Mouse (Mus musculus) kidney, adult 8-10 months (tissue): ENCODE results near the gene Olfr1418.
"Not testable (repeated sequence)": the region's sequence is repeated elsewhere in the genome, so short reads cannot be mapped to it uniquely, and the experiment has no call there.

Experiments
- DNase-seq, 2 experiments: peaks; one replicate each; pipeline ENCODE4 v3.0.0; 2022

Olfr1418 gene

DNA sequence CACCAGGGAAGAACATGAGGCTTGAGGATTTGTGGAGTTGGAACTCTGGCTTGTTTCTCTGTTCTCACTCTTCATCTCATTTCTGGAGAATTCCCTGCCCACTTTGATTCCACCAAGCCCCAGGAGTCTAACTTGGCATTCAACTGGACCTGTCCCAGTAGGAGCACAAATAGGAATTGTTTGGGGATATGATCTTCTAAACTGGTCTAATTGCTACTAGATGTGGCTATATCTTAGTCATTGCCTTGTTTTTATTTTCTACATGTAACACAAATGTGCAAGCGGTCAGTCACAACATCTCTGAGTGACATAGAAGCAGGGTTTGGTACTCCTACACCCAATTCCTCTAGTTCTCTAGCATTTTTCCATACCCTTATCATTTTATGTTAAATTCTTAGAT lies at the start of gene Olfr1418:
Olfr1418 (minus strand) TSS at position 101 of the 400 bp plus-strand sequence.
- no peak for DNase-seq

DNA sequence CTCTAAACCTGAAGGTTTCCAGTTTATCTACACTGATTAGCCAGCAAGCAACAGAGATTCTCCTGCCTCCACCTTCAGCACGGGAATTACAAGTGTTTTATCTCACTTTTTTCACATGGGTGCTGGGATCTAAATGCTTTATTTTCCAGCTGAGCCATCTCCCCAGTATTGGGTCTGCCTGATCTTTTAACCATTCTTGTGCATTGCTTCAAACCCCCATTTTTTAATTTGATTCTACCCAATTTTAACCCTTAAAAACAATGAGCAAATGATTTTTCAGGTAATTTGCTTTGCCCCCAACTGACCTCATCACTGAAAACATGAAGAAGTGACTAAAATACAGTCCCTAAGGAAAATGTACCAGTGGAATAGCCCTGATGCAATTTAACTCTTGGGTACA lies 25.4 kb upstream of the Olfr1418 start, which contains the start of gene Olfr1420:
Olfr1420 (plus strand) TSS at position 301 of the 400 bp plus-strand sequence.
- no peak for DNase-seq

DNA sequence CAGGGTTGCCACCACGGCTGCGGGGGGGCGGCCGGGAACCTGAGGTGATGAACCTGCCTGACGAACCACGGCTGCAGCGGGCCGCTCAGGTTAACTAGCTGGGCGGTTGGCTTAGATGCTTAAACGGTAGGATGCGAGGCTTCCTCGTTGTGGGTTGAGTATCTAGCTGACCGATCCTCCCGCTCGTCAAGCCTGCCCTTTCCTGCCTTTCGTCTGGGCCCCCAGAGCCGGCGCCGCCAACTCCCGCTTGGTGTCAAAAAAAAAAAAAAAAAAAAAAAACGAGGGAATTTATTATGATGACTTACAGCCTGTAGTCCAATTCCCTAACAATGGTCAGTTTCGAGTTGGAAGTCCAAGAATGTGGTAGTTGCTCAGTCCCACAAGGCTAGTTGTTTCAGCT lies 17.5 kb upstream of the Olfr1418 start:
- not testable (repeated sequence) for DNase-seq

DNA sequence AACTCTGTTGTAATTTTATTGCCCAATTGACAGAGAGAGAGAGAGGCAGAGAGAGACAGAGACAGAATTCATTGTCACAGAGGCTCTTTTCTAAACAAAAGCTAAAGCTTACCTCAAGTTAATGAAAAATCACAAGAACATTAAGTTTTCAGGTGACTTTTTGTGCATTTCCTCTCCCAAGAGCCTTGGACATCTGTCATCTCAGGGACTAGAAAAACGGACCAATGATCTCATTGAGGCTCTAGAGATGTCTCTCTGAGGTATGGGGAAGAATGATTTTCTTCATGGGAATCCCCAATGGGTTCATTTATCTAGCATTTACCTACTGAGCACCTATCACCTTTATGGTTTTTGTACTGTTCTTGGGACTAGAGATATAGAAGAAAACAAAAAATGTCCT lies 14.1 kb upstream of the Olfr1418 start, which contains the start of gene Olfr1419:
Olfr1419 (minus strand) TSS at position 101 of the 400 bp plus-strand sequence.
- DNase-seq: no peak

DNA sequence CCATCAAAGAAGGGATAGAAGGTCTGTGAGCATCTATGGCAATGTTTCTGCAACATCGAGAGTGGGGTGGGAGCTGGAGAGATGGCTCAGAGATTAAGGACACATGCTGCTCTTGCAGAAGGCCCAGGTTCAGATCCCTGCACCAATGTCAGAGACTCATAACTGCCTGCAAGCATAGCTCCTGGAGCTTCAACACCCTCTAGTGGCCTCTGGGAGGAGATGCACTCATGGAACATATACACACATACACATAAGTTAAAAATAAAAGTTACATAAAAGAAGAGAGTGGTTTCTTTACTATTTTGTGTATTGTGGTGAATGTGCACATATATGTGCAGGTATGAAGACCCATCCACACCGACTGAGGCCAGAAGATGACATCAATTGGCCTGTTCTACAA lies 7.0 kb upstream of the Olfr1418 start:
- DNase-seq: no peak

DNA sequence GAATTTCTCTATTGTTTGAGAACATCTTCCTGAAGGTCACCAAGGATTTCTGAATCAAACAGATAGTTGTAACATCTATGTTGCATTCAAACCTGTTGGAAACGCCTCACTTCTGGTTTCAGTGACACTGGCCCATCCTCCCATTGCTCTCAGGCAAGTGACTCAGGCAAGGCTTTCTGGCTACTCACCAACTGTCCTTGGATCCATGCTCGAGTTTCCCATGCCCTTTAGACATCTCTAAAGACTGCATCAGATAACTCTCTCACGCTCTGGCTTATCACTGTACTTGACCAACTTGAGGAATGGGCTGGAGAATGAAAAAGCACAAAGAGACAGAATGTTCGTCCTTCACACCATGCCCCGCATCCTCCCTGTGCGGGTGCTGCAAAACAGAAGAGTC lies 4.4 kb downstream of the Olfr1418 start:
- DNase-seq: no peak

DNA sequence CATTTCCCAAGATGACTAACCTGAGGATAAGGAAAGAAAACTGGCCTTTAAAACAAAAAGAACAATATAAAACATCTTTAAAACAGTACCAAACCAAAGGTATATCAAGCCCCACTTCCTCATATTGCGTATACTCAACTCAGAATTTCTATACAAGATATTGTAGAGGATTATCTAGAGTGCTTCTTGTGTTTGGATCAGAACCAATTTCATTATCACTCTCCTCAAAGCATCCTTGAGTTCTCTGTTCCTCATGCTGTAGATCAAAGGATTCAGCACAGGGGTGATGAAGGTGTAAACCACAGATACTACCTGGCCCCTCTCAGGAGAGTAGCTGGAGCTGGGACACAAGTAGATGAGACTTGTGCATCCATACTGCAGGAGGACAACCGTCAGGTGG lies 6.0 kb downstream of the Olfr1418 start:
- DNase-seq: no peak

DNA sequence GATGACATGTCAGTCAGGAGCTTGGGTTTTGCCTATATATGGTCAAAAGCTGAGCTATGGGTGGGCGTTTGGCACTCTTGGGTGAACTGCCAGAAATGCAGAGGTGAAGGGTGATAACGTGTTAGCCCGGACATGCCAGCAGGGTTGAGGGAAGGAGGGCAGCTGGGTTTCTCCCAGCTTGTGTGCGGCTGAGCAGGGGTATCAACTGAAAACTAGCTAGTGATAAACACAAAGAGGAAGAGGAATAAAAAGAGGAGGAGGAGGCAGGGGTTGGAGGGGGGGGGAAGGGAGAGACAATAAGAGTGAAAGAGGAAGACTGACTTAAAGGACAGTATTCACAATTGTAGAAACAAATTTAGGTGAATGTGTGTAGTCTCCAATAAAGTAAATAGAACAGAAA lies 8.2 kb downstream of the Olfr1418 start:
- DNase-seq: no peak

DNA sequence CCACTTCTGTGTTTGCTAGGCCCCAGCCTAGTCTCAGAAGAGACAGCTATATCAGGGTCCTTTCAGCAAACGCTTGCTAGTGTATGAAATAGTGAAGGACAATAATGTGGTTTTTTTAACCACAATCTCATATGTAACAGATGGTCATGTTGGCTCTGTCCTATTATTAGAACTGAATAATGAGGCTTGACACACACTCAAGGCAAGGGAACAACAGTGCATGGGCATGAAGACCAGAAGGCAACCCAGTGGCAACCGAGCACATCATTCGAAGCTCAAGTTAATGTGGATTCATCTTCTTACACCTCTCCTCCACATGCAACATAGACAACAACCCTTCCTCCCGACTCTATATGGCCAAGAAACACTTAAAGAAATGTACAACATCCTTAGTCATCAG lies 14.5 kb downstream of the Olfr1418 start:
- no peak for DNase-seq

DNA sequence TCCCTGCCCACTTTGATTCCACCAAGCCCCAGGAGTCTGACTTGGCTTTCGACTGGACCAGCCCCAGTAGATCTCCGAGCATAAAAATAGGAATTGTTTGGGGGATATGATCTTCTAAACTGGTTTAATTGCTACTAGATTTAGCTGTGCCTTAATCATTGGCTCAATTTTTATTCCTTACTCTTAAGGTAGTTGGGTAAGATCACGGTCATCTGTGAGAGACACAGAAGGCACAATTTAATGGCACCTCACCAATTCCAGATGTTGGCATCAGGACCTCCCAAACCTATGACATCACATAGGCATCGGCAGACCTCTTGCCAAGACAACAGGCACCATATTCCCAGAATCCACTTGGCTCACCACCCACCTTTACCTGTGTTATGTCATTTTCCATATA lies 21.7 kb downstream of the Olfr1418 start, which contains the start of gene Olfr1417:
Olfr1417 (minus strand) TSS at position 101 of the 400 bp plus-strand sequence.
- DNase-seq: no peak

DNA sequence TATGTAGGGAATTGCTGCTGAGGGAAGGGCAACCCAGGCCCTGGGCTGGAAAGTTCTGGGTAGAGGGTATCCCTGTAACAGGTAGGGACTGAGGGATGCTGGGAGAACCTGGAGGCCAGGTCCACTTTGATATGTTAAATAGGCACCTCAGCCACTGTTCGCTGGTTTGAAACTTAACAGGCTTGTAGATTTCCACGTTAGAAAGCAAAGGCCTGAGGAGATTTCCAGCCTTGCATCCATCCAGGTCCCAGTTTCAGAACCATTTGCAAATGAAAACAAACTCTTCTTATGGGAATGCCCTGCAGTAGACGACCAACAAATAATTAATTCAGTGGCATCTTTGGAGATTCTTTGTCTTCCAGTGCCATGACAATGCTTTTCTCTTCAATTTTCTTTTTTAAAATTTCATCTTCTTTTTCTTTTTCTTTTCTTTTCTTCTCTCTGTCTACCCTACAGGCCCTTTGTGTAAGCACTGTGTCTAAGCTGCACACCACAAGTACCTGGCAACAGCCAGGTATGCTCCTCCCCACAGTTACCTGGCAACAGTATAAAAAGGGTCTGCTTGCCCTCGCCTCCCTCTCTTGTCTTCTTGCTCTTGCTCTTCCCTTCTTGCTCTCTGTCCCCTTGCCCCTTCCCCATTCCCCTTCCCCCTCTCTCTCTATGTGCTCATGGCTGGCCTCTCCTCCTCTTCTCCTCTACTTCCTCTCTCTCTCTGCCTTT lies 37.4 kb downstream of the Olfr1418 start:
- DNase-seq: no peak

DNA sequence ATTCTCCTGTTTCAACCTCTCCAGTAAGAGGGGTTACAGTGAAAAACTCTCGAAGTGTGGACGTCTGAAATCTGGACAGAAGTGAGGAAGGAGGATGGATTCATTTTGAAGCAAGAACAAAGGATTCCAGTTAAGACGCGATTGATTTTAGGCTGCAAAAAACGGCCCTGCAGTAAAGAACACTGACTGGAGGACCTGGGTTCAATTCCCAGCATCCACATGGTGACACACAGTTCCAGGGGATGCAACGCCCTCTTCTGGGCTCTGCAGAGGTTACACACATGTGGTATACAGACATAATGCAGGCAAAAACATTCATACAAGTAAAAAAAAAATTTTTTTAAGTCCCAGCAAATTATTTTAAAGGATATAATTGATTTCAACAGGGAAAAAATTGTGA lies 40.7 kb downstream of the Olfr1418 start:
- DNase-seq: no peak

DNA sequence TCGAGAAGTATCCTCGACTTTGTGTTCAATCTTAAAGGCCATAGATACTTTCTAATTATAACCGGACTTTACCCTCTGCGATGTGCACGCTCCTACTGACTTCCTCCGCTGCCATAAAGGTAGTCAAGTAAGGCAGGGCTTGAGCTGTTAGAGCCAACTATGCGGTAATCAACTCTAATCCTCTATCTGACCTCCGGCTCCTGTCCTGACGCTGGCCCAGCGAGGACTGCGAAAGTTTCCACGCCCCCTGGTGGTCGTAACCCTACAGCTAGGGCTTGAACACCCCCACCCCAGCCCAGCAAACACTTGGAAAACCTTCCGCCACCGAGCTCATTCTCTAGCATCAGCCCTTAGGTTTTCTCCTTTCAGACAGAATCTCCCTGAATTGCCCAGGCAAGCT lies 41.1 kb downstream of the Olfr1418 start:
- peak; percentile 69 to 85 for DNase-seq

DNA sequence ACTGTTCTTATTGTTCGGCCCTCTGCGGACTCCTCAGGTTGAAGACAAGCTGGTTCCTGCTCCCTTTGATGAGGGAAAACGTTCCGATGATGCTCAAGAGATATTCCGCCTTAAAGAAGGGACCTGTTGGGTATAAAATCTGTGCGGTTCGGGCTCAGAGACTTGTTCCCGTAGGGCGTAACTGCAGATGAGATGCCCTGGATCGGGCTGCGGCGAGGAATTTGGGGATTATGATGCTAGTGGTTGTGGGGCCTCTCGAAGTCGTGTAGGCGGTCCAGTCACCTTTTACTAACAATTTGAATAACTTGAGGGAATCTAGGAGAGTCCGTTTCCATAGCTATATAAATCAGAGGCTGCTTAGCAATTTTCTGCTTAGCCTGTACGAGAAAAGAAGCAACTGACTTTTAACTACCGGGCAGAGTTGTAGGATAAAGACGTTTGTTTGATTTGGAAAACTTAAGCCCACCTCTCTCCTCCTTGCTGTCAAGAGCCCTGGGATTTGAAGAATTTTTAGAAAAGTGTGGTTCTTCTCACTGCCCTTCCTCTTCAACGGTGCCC lies 41.6 kb downstream of the Olfr1418 start, which contains the start of gene Stx3:
Stx3 (minus strand) TSS at position 261 of the 558 bp plus-strand sequence.
- no peak for DNase-seq

DNA sequence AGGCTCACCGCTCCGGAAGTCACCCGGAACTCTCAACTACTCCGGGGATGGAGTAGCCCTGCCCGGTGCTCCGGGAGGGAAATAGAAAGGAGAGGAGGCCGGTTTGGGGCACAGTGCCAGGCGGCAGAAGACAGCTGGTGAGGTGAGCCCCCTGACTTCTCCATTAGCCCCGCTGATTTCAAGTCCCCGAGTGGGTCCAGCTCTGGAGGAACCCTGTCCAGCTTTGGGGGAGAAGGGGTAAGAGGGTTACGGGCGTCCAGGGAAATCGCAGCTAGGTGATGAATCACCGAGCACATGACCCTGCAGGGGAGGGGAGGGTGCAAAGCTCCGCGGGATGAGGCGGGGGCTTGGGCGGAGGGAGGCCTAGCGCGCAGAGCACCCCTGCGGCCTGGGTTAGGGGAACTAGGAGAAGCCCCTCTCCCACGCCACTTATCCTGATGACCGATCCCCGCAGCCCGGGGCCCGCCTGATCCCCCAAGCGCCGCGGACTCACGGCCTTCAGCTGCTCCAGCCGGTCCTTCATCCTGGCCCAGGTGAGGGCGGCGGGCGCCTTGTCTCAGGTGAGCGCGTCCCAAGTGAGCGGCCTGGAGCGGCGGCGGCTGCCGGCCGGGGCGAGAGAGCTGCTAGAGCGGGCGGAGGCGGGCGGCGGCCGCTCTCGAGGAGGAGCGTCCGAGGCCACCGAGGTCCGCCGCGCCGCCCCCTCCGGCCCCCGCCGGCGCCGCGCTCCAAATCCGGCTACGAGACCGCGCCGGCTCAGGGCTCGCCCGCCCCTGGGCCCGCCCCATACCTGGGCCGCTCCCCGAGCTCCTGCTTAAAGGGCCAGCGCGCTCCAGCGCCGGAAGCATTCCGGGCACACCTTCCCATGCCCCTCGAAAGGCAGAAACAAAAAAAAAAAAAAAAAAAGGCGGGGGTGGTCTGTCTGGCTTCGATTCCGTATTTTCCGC lies 42.4 kb downstream of the Olfr1418 start:
- peak; percentile 76 to 78 for DNase-seq

DNA sequence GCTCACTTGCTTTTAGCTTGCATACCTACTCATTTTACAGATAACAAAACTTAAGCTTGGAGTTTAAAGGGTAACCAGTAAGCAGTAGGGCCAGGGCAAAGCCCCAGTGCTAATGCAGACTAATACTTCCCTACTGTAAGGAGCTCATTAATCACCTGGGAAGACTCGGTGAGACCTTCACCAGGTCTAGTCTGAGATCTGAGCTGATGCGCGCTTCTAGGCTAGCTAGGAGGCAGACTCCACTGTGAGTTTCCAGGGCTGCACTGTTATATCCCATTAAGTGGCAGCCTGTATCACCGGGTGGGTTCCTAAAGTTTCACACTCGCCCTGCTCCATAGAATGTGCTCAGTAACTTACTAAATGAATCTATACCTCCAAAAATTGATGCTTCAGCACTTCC lies 43.3 kb downstream of the Olfr1418 start:
- no peak for DNase-seq

DNA sequence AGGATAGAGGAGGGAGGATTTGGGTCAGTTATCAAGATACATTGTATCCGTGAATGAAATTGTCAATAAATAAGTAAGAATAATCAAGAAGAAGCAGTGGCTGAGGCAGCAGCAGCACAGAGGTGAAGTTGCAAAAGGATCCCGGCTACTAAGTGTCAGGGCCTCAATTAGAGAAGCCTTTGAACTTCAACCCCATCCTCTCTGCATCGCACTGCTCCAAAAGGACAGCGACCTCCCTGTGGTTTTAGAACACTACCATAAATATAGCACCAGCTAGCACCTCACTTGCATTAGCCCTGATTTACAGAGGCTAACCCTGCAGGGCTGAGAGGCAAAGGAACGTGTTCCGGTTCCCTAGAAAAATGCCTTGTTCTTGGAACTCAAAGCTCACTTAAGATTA lies 44.2 kb downstream of the Olfr1418 start:
- peak in 1 of 2 experiments; percentile 45 for DNase-seq

DNA sequence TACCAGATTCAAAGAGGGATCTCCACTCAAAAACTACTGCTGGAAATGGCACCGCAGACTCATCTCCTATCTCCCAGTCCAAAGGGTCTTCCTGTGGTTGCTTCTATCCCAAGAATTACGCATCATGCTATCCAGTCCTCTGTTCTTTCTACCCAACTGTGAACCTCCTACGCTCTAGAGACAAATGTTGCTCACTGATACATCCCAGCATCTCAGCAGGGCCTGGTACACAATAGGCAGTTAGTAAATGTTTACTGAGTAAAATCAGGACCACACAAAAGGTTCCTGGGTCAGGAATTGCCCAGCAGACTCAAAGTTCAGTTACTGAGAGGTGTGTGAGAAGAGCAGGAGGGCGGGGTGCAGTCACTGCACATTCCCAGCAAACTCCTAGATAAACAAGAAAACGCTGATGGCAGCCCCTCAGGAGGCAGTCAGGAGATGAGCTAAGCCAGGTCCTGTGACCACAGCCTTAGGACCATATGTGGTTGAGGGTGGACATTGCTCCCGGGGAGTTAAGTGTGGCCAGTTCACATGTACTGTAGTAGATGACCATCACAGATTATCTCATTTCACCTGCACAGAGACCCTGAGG lies 46.0 kb downstream of the Olfr1418 start:
- peak; percentile 78 to 83 for DNase-seq

DNA sequence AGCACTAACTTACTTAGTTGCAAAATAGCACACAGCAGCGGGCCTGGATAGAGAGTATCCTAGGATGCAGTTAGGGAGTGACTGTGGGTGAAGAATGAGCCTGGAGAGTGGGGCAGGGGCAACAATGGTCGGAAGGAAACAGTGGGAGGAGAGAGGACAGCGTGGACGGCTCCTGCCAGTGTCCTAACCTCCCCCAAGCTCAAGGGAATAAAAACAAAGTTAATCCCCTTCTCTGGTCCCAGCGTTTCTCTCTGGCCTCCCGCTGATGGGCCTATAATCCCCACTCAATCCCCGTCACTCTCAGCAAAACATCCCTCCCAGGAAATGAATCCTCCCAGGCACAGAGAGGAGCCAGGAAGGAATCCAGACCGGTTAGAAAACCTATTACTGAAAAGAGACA lies 47.2 kb downstream of the Olfr1418 start:
- DNase-seq: no peak

DNA sequence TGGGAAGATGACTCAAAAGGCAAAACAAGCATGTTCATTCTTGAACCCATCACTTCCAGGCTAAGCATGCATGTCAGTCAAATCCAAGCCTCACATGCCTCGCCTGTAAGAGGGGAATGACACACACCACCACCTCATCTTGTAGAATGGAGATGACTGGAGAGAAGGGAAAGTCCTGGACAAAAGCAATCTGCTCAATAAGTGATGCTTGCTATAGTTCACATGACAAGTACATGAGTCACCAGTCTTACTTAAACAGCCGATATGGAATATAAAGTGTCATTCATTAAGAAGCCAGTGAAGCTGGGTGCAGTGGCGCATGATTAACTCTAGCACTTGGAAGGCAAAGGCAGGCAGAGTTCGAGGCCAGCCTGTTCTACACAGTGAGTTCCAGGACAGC lies 47.7 kb downstream of the Olfr1418 start:
- DNase-seq: no peak

DNA sequence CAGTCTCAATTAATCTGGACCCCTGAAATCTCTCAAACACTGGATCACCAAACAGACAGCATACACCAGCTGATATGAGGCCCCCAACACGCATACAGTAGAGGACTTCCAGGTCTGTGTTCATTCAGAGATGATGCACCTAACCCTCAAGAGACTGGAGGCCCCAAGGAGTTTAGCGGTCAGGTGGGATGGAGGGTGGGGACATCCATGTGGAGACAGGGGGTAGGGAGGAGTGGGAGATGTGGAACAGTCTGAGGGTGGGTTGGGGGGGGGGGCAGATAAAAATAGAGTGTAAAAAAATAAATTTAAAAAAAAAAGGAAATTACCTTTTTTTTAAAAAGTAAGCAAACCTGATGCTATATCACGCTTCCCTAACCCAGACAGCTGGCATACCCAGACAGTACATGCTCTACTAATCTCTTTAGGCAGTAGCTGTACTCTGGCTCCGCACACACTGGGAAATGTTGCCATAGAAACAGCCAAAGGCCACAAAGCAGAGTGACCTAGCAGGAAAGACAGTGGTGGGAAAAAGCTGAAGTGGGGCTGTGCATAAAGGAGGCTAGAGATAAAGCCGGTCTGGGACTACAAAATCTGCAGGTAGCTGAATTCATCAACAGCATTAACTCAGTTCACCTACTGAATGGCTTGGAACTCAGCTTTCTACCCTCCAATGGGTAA lies 49.0 kb downstream of the Olfr1418 start:
- peak; percentile 46 to 64 for DNase-seq

DNA sequence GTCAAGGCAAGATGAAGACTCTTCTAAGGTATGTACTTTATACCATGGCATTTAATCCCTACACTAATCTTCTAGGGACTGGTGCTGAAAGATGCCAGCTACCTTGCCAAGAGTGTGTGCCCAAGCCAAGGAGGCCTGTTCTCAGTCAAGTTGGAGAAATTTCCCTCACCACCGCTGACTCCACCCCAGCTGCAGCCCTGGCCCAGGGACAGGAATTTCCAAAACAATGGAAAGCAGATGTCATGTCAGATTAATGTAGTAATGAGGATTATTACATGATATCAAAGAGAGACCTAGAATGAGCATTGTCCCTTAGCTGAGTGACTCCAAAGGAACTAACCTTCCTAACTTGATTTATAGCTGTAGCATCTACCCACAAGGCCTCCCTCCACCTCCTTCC lies 50.0 kb downstream of the Olfr1418 start:
- DNase-seq: no peak
